Mouse (Mus musculus): ENCODE measurements around the gene Klk1b26. TPM values are rescaled to one million over a fixed set of nuclear protein-coding genes. Genes with fewer than 3 reads are reported as not detected.

Gene Klk1b26
- polyA plus RNA-seq, 1 experiment = 0.11 TPM

Other genes starting within 250 kb of the Klk1b26 start
- gene Klk12, start 243.3 kb upstream of the Klk1b26 start, polyA plus RNA-seq (2012; rRNA removed) = 5.8 TPM in 1 of 2 replicates, not detected in the other
- 3.2 and 26.4 TPM in 2 replicates for gene Klk11, start 237.6 kb upstream of the Klk1b26 start, polyA plus RNA-seq (2012; rRNA removed)
- gene Klk10, start 231.1 kb upstream of the Klk1b26 start, polyA plus RNA-seq (2012; rRNA removed) = 1.7 and 117 TPM in 2 replicates
- gene Klk9, start 220.3 kb upstream of the Klk1b26 start, polyA plus RNA-seq (2012; rRNA removed) = 11.6 TPM in 1 of 2 replicates, not detected in the other
- 14.5 and 23.8 TPM in 2 replicates for gene Klk8, start 214.6 kb upstream of the Klk1b26 start, polyA plus RNA-seq (2012; rRNA removed)
- gene Klk7, start 200.9 kb upstream of the Klk1b26 start, polyA plus RNA-seq (2012; rRNA removed) = 4.6 TPM in 1 of 2 replicates, not detected in the other
- 0.13 TPM in 1 of 2 replicates, not detected in the other for gene Klk6, start 187.7 kb upstream of the Klk1b26 start, polyA plus RNA-seq (2012; rRNA removed)
- 2.7 TPM in 1 of 2 replicates, not detected in the other for gene Klk5, start 170.2 kb upstream of the Klk1b26 start, polyA plus RNA-seq (2012; rRNA removed)
- not detected in 2 replicates for gene Klk4, start 131.0 kb upstream of the Klk1b26 start, polyA plus RNA-seq (2012; rRNA removed)
- not detected in 2 replicates for gene Klk15, start 78.4 kb upstream of the Klk1b26 start, polyA plus RNA-seq (2012; rRNA removed)
- gene Klk1b8, start 61.5 kb upstream of the Klk1b26 start, polyA plus RNA-seq (2012; rRNA removed) = not detected in 2 replicates
- not detected in 2 replicates for gene Klk1b1, start 45.4 kb upstream of the Klk1b26 start, polyA plus RNA-seq (2012; rRNA removed)
- gene Klk1b9, start 36.1 kb upstream of the Klk1b26 start, polyA plus RNA-seq (2012; rRNA removed) = not detected in 2 replicates
- gene Klk1b11, start 16.3 kb upstream of the Klk1b26 start, polyA plus RNA-seq (2012; rRNA removed) = not detected in 2 replicates
- gene Klk1b27, start 40.1 kb downstream of the Klk1b26 start, polyA plus RNA-seq (2012; rRNA removed) = 0.19 and 0.23 TPM in 2 replicates
- not detected in 2 replicates for gene Klk1b21, start 90.2 kb downstream of the Klk1b26 start, polyA plus RNA-seq (2012; rRNA removed)
- not detected in 2 replicates for gene Klk1b22, start 100.5 kb downstream of the Klk1b26 start, polyA plus RNA-seq (2012; rRNA removed)
- gene Klk1b16, start 124.6 kb downstream of the Klk1b26 start, polyA plus RNA-seq (2012; rRNA removed) = not detected in 2 replicates
- gene Klk1b24, start 176.1 kb downstream of the Klk1b26 start, polyA plus RNA-seq (2012; rRNA removed) = not detected in 2 replicates
- not detected in 2 replicates for gene Klk1b3, start 186.0 kb downstream of the Klk1b26 start, polyA plus RNA-seq (2012; rRNA removed)
- gene Klk1b4, start 195.3 kb downstream of the Klk1b26 start, polyA plus RNA-seq (2012; rRNA removed) = 0.15 TPM in 1 of 2 replicates, not detected in the other
- not detected in 2 replicates for gene Klk1b5, start 203.8 kb downstream of the Klk1b26 start, polyA plus RNA-seq (2012; rRNA removed)
- gene Klk1, start 213.2 kb downstream of the Klk1b26 start, polyA plus RNA-seq (2012; rRNA removed) = 1.9 and 18.3 TPM in 2 replicates
- gene Gm36864, start 224.0 kb downstream of the Klk1b26 start, polyA plus RNA-seq (2012; rRNA removed) = not detected in 2 replicates
- gene 1700028J19Rik, start 234.5 kb downstream of the Klk1b26 start, polyA plus RNA-seq (2012; rRNA removed) = 0.85 and 1.1 TPM in 2 replicates
- 60.0 and 63.7 TPM in 2 replicates for gene 2410002F23Rik, start 234.6 kb downstream of the Klk1b26 start, polyA plus RNA-seq (2012; rRNA removed)
- not detected in 2 replicates for gene Acp4, start 245.2 kb downstream of the Klk1b26 start, polyA plus RNA-seq (2012; rRNA removed)
- gene Gm15517, start 249.3 kb downstream of the Klk1b26 start, polyA plus RNA-seq (2012; rRNA removed) = not detected in 2 replicates